Mouse (Mus musculus): ENCODE measurements at regions not wholly inside any gene's neighbourhood (a gene's known extent, or its start where the extent isn't known, plus 50 kb on each side); places are given as distances from the start of the nearest gene placed in this dataset.
A peak's percentile ranks its signal among the peaks of the same experiment; 100 is the strongest.

GRCm38 (mm10) chr9:112014796-112015195 lies 220.9 kb downstream of the Arpp21 start:
- no peak for DNase-seq

- DNase-seq = no peak
Observed at GRCm38 (mm10) chr9:111994401-111994800, 241.3 kb downstream of the Arpp21 start.

- DNase-seq = no peak
Observed at GRCm38 (mm10) chr9:111993844-111994243, 241.9 kb downstream of the Arpp21 start.

- no peak for DNase-seq
Observed at GRCm38 (mm10) chr9:111990060-111990459, 245.7 kb downstream of the Arpp21 start.

- DNase-seq = no peak
Observed at GRCm38 (mm10) chr9:111963405-111964037, 272.2 kb downstream of the Arpp21 start.

- no peak for DNase-seq
Observed at GRCm38 (mm10) chr9:111957799-111958198, 267.7 kb upstream of the Stac start.

GRCm38 (mm10) chr9:111939271-111940067 lies 249.3 kb upstream of the Stac start:
- DNase-seq = peak; percentile 20 to 37

- DNase-seq = no peak
Observed at GRCm38 (mm10) chr9:111932455-111932854, 242.3 kb upstream of the Stac start.

- DNase-seq = peak; percentile 67
Observed at GRCm38 (mm10) chr9:111918275-111918940, 228.3 kb upstream of the Stac start.

GRCm38 (mm10) chr9:111916684-111917535 lies 226.8 kb upstream of the Stac start:
- DNase-seq = peak; percentile 30 to 44

GRCm38 (mm10) chr9:111908806-111909205 lies 218.7 kb upstream of the Stac start:
- no peak for DNase-seq

- no peak for DNase-seq
Observed at GRCm38 (mm10) chr9:111900196-111900595, 210.0 kb upstream of the Stac start.

- DNase-seq = no peak
Observed at GRCm38 (mm10) chr9:111897626-111898025, 207.5 kb upstream of the Stac start.

GRCm38 (mm10) chr9:111879710-111880109 lies 189.6 kb upstream of the Stac start:
- DNase-seq = no peak

- no peak for DNase-seq
Observed at GRCm38 (mm10) chr9:111876846-111877245, 186.7 kb upstream of the Stac start.

- DNase-seq = no peak
Observed at GRCm38 (mm10) chr9:111870466-111870865, 180.3 kb upstream of the Stac start.

GRCm38 (mm10) chr9:111869801-111870382 lies 179.7 kb upstream of the Stac start:
- DNase-seq = no peak

- no peak for DNase-seq
Observed at GRCm38 (mm10) chr9:111858051-111858450, 167.9 kb upstream of the Stac start.

GRCm38 (mm10) chr9:111854976-111855375 lies 164.8 kb upstream of the Stac start:
- no peak for DNase-seq

- no peak for DNase-seq
Observed at GRCm38 (mm10) chr9:111846366-111846765, 156.2 kb upstream of the Stac start.

GRCm38 (mm10) chr9:111841151-111841550 lies 151.0 kb upstream of the Stac start:
- DNase-seq = no peak
